Mouse (Mus musculus): ENCODE measurements around the gene Gtf2f1. TPM values are rescaled to one million over a fixed set of nuclear protein-coding genes. Genes with fewer than 3 reads are reported as not detected.

The Gtf2f1 gene
- polyA plus RNA-seq, 1 experiment: 43.5 TPM

- Histone ChIP-seq H3K4me1 (ENCODE audit: control insufficient read depth, insufficient read depth, insufficient read length, low read length) (no peaks in the 10 kb centered on the region), H3K27me3 (ENCODE audit: control insufficient read depth, insufficient read depth, low read length) (no peaks in the 10 kb centered on the region), H3K36me3 (ENCODE audit: control insufficient read depth, insufficient read depth, low read length) (no peaks in the 10 kb centered on the region), H3K4me3 (ENCODE audit: low read depth, low read length) (no peak overlapping the region), H3K27ac (ENCODE audit: insufficient read depth, low read depth, low read length) (no peak overlapping the region)
- WGBS: 89% methylated on average over 3 of the region's 3 CpGs
- TF ChIP-seq CTCF (IDR thresholded peaks at IDR 0.05; ENCODE audit: extremely low read depth, insufficient read length, insufficient replicate concordance, low read depth, low read length): no peak
- no peak for TF ChIP-seq POLR2A (IDR thresholded peaks at IDR 0.05; ENCODE audit: low read depth, low read length)
Observed at GRCm38 (mm10) chr17:57048816-57049215, 37.7 kb upstream of the Gtf2f1 start.

GRCm38 (mm10) chr17:57047406-57047805, 36.3 kb upstream of the Gtf2f1 start:
- Histone ChIP-seq H3K27me3 (ENCODE audit: control insufficient read depth, insufficient read depth, low read length) (no peaks in the 10 kb centered on the region), H3K4me3 (ENCODE audit: low read depth, low read length) (no peak overlapping the region), H3K4me1 (ENCODE audit: control insufficient read depth, insufficient read depth, insufficient read length, low read length) (no peaks in the 10 kb centered on the region), H3K27ac (ENCODE audit: insufficient read depth, low read depth, low read length) (no peak overlapping the region), H3K36me3 (ENCODE audit: control insufficient read depth, insufficient read depth, low read length) (no peaks in the 10 kb centered on the region)
- TF ChIP-seq POLR2A (IDR thresholded peaks at IDR 0.05; ENCODE audit: low read depth, low read length) (no peak), CTCF (IDR thresholded peaks at IDR 0.05; ENCODE audit: extremely low read depth, insufficient read length, insufficient replicate concordance, low read depth, low read length) (no peak)
- WGBS: 77% methylated on average over 5 of the region's 5 CpGs

- TF ChIP-seq POLR2A (IDR thresholded peaks at IDR 0.05; ENCODE audit: low read depth, low read length) (no peak), CTCF (IDR thresholded peaks at IDR 0.05; ENCODE audit: extremely low read depth, insufficient read length, insufficient replicate concordance, low read depth, low read length) (no peak)
- Histone ChIP-seq H3K4me1 (ENCODE audit: control insufficient read depth, insufficient read depth, insufficient read length, low read length) (no peaks in the 10 kb centered on the region), H3K4me3 (ENCODE audit: low read depth, low read length) (no peak within 1 kb of the TSS)
Observed at GRCm38 (mm10) chr17:57041554-57041953, 30.5 kb upstream of the Gtf2f1 start, which contains the start of gene Slc25a41. Gene Slc25a41, minus strand, starts transcription at chr17:57041654.

DNA sequence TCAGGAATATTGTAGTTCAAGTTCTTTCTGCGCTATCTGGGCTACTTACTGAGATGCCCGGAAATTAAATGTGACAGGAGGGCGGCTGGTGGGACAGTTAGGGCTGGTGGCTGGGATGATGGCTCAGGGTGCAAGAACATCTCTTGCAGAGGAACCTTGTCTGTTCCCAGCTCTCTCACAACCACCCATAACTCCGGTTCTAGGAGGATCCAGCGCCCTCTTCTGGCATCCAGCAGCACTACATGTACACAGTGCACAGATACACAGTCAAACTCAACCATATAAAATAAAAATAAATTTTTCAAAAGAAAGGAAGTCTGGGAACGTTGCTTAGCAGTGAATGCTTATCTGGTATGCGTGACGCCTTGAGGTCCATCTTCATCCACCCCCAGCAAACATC, 27.9 kb upstream of the Gtf2f1 start:
- Histone ChIP-seq H3K27ac (ENCODE audit: insufficient read depth, low read depth, low read length) (no peak overlapping the region), H3K36me3 (ENCODE audit: control insufficient read depth, insufficient read depth, low read length) (no peaks in the 10 kb centered on the region), H3K4me3 (ENCODE audit: low read depth, low read length) (no peak overlapping the region), H3K27me3 (ENCODE audit: control insufficient read depth, insufficient read depth, low read length) (no peaks in the 10 kb centered on the region), H3K4me1 (ENCODE audit: control insufficient read depth, insufficient read depth, insufficient read length, low read length) (no peaks in the 10 kb centered on the region)
- TF ChIP-seq POLR2A (IDR thresholded peaks at IDR 0.05; ENCODE audit: low read depth, low read length) (no peak), CTCF (IDR thresholded peaks at IDR 0.05; ENCODE audit: extremely low read depth, insufficient read length, insufficient replicate concordance, low read depth, low read length) (no peak)
- 44% methylated on average over 8 of the region's 8 CpGs for WGBS

More at GRCm38 (mm10) chr17:57041554-57041953, 30.5 kb upstream of the Gtf2f1 start, which contains the start of gene Slc25a41:
- 74% methylated on average over 8 of the region's 8 CpGs for WGBS
- no peak within 1 kb of the TSS for H3K27ac ChIP-seq (ENCODE audit: insufficient read depth, low read depth, low read length)
- no peaks in the 10 kb centered on the region for H3K36me3 ChIP-seq (ENCODE audit: control insufficient read depth, insufficient read depth, low read length)
- no peaks in the 10 kb centered on the region for H3K27me3 ChIP-seq (ENCODE audit: control insufficient read depth, insufficient read depth, low read length)

DNA sequence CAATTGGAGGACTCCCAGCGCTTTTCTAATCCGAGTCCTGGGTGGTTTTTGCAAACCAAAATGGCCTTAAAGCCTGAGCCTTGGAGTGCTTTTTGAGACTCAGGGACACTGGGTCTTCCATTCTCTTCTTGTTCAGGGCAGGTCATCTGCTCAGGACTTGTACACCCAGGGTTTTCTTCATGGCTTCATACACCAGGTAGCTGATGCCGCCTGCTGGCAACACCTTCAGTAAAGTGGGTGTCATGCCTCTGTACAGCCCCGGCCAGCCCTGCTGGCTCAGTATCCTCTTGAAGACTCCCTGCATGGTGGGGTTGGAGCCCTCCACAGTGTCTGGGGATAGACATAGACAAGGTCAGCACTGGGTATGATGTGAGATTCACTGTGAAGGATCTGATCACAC, 21.8 kb upstream of the Gtf2f1 start:
- H3K27me3 ChIP-seq (ENCODE audit: control insufficient read depth, insufficient read depth, low read length): no peaks in the 10 kb centered on the region
- WGBS: 93% methylated on average over 4 of the region's 4 CpGs
- H3K36me3 ChIP-seq (ENCODE audit: control insufficient read depth, insufficient read depth, low read length): peaks cover 4% of the 10 kb centered on the region; the same call in 1 of the 2 replicates
- no peak for TF ChIP-seq CTCF (IDR thresholded peaks at IDR 0.05; ENCODE audit: extremely low read depth, insufficient read length, insufficient replicate concordance, low read depth, low read length)
- no peak for TF ChIP-seq POLR2A (IDR thresholded peaks at IDR 0.05; ENCODE audit: low read depth, low read length)
- H3K27ac ChIP-seq (ENCODE audit: insufficient read depth, low read depth, low read length): no peak overlapping the region
- peaks cover 9% of the 10 kb centered on the region for H3K4me1 ChIP-seq (ENCODE audit: control insufficient read depth, insufficient read depth, insufficient read length, low read length)
- no peak overlapping the region for H3K4me3 ChIP-seq (ENCODE audit: low read depth, low read length)

DNA sequence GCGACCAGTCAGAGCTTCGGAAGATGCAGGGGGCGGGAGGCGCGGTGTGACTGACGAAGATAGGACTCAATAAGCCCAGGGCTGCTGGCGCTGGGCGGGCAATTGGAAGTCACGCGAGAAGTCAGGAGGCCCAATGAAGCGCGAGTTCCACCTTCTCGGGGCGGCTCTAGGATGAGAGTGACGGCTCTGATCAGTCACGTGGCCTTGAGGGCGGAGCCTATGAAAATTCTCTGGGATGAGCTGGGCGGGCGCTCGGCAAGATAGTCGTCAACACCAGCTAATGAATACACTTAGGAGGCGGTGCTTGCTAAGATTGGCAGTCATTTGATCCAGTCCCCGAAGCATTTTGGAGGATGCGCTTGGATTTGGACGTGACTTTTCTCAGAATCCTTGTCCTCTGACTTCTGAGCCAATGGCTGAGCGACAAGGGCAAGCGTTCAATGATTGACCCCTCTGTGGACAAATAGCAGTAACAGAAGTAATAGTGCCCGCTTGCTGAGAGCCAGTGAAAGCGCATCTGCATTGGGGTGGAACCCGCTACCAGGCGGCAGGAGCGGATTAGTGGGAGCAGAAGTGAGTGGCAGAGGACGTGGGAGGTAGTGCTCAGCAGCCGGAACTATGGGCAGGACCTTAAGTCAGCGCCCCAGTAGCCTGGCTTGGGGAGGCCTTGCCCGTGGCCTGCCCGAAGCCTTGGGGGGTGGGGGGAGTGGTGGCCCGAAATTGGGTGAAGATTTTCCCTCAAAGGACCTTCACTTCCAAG, 20.8 kb upstream of the Gtf2f1 start:
- Histone ChIP-seq H3K4me3 (ENCODE audit: low read depth, low read length) (peak overlapping the region; percentile 59), H3K27ac (ENCODE audit: insufficient read depth, low read depth, low read length) (peak overlapping the region; percentile 60), H3K27me3 (ENCODE audit: control insufficient read depth, insufficient read depth, low read length) (no peaks in the 10 kb centered on the region), H3K36me3 (ENCODE audit: control insufficient read depth, insufficient read depth, low read length) (peaks cover 9% of the 10 kb centered on the region), H3K4me1 (ENCODE audit: control insufficient read depth, insufficient read depth, insufficient read length, low read length) (peaks cover 9% of the 10 kb centered on the region)
- TF ChIP-seq POLR2A (IDR thresholded peaks at IDR 0.05; ENCODE audit: low read depth, low read length) (peak; percentile 89), CTCF (IDR thresholded peaks at IDR 0.05; ENCODE audit: extremely low read depth, insufficient read length, insufficient replicate concordance, low read depth, low read length) (no peak)
- WGBS: under 1% methylated on average over 38 of the region's 38 CpGs

DNA sequence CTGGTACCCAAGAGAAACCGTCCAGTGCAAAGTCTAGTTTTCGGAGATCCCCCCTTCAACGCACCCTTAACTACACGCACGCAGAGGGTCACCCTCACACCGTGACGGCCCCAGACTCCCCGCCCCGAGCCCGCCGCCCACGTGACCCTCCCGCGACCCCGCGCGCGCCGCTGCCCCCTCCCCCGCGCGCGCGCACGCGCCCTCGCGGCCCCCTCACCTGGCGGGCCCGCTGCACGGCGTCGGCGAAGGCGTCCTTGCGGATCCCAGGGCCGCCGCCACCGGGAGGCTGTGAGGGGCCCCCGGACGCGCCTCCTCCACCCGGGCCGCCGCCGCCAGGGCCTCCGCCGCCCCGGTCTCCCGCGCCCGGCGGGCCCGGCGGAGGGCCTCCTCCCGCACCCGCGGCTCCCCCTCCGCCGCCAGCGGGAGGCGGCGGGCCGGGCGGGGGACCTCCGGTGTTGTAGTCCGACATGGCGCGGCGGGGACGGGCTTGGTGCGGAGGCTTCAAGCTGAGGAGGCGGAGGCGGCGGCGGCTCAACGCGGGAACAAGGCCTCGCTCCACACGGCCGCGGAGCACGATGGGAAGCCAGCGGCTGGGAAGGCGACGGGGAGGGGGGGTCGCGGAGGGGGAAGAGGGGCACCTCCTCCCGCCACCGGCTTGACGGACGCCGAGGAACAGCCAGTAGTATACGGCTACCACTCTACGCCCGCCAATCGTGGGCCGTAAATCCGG, 20.0 kb upstream of the Gtf2f1 start, which contains the start of gene Khsrp:
Gene Khsrp, minus strand, starts transcription at position 592 of the 730 bp plus-strand sequence.
- H3K27ac ChIP-seq (ENCODE audit: insufficient read depth, low read depth, low read length): peak within 1 kb of the TSS; percentile 60
- 1% methylated on average over 93 of the region's 99 CpGs for WGBS
- H3K36me3 ChIP-seq (ENCODE audit: control insufficient read depth, insufficient read depth, low read length): peaks cover 16% of the 10 kb centered on the region
- peaks cover 9% of the 10 kb centered on the region for H3K4me1 ChIP-seq (ENCODE audit: control insufficient read depth, insufficient read depth, insufficient read length, low read length)
- H3K4me3 ChIP-seq (ENCODE audit: low read depth, low read length): peak within 1 kb of the TSS; percentile 70
- no peak for TF ChIP-seq CTCF (IDR thresholded peaks at IDR 0.05; ENCODE audit: extremely low read depth, insufficient read length, insufficient replicate concordance, low read depth, low read length)
- peak; percentile 46 for TF ChIP-seq POLR2A (IDR thresholded peaks at IDR 0.05; ENCODE audit: low read depth, low read length)
- H3K27me3 ChIP-seq (ENCODE audit: control insufficient read depth, insufficient read depth, low read length): no peaks in the 10 kb centered on the region

Measured in small intestine, adult 2 months (tissue).